Mouse (Mus musculus): ENCODE results near the gene Lsp1. TPM values are rescaled to one million over a fixed set of nuclear protein-coding genes. Genes with fewer than 3 reads are reported as not detected.

The Lsp1 gene
- polyA plus RNA-seq, 1 experiment from 2014 or later: 49.3 TPM

- Histone ChIP-seq H3K27ac (replicated peaks) (peak overlapping the region; percentile 31; the same call in 1 of the 2 replicates), H3K9ac (no peak overlapping the region)
Observed at GRCm38 (mm10) chr7:142505942-142506341, 45.3 kb downstream of the Lsp1 start.

GRCm38 (mm10) chr7:142506501-142506900 lies 45.9 kb downstream of the Lsp1 start:
- no peak for ATAC-seq (ENCODE audit: insufficient number of reproducible peaks, low FRiP score, low TSS enrichment, low read depth)
- H3K36me3 ChIP-seq: no peaks in the 10 kb centered on the region
- no peak overlapping the region for H3K9ac ChIP-seq
- H3K4me1 ChIP-seq: peaks cover 50% of the 10 kb centered on the region
- H3K4me2 ChIP-seq (replicated peaks): no peak overlapping the region
- WGBS: 46% methylated on average over 4 of the region's 4 CpGs
- peak overlapping the region; percentile 31; the same call in 1 of the 2 replicates for H3K27ac ChIP-seq (replicated peaks)
- H3K9me3 ChIP-seq (replicated peaks): no peaks in the 10 kb centered on the region
- no peak overlapping the region for H3K4me3 ChIP-seq (replicated peaks)
- no peaks in the 10 kb centered on the region for H3K27me3 ChIP-seq

More at GRCm38 (mm10) chr7:142505942-142506341, 45.3 kb downstream of the Lsp1 start:
- no peak overlapping the region for H3K4me3 ChIP-seq (replicated peaks)
- no peak for ATAC-seq (ENCODE audit: insufficient number of reproducible peaks, low FRiP score, low TSS enrichment, low read depth)
- H3K27me3 ChIP-seq: no peaks in the 10 kb centered on the region
- WGBS: 11% methylated on average over 2 of the region's 2 CpGs
- H3K36me3 ChIP-seq: no peaks in the 10 kb centered on the region
- H3K4me1 ChIP-seq: peaks cover 46% of the 10 kb centered on the region
- H3K9me3 ChIP-seq (replicated peaks): no peaks in the 10 kb centered on the region
- no peak overlapping the region for H3K4me2 ChIP-seq (replicated peaks)

- no peaks in the 10 kb centered on the region for H3K9me3 ChIP-seq (replicated peaks)
- WGBS: 92% methylated on average over 9 of the region's 9 CpGs
- no peaks in the 10 kb centered on the region for H3K36me3 ChIP-seq
- H3K4me1 ChIP-seq: peaks cover 50% of the 10 kb centered on the region
- no peak for ATAC-seq (ENCODE audit: insufficient number of reproducible peaks, low FRiP score, low TSS enrichment, low read depth)
- no peak overlapping the region for H3K4me3 ChIP-seq (replicated peaks)
- H3K27me3 ChIP-seq: no peaks in the 10 kb centered on the region
- H3K27ac ChIP-seq (replicated peaks): peak overlapping the region; percentile 98; the same call in 1 of the 2 replicates
- no peak overlapping the region for H3K9ac ChIP-seq
- no peak overlapping the region for H3K4me2 ChIP-seq (replicated peaks)
Observed at GRCm38 (mm10) chr7:142507453-142507852, 46.8 kb downstream of the Lsp1 start.

- no peak overlapping the region for H3K4me2 ChIP-seq (replicated peaks)
- no peak overlapping the region for H3K9ac ChIP-seq
- 20% methylated on average over 14 of the region's 14 CpGs for WGBS
- peak; percentile 17; the same call in 1 of the 2 replicates for ATAC-seq (ENCODE audit: insufficient number of reproducible peaks, low FRiP score, low TSS enrichment, low read depth)
- no peaks in the 10 kb centered on the region for H3K36me3 ChIP-seq
- peaks cover 52% of the 10 kb centered on the region for H3K4me1 ChIP-seq
- H3K27ac ChIP-seq (replicated peaks): peak overlapping the region; percentile 98
- H3K27me3 ChIP-seq: no peaks in the 10 kb centered on the region
- no peaks in the 10 kb centered on the region for H3K9me3 ChIP-seq (replicated peaks)
- no peak overlapping the region for H3K4me3 ChIP-seq (replicated peaks)
Observed at GRCm38 (mm10) chr7:142509518-142509917, 48.9 kb downstream of the Lsp1 start.

- H3K4me1 ChIP-seq: peaks cover 57% of the 10 kb centered on the region
Observed at GRCm38 (mm10) chr7:142510021-142510777, 49.6 kb downstream of the Lsp1 start.

GRCm38 (mm10) chr7:142514048-142514447 lies 53.4 kb downstream of the Lsp1 start:
- 82% methylated on average over 4 of the region's 4 CpGs for WGBS
- Histone ChIP-seq H3K4me3 (replicated peaks) (no peak overlapping the region), H3K4me1 (peaks cover 45% of the 10 kb centered on the region), H3K36me3 (no peaks in the 10 kb centered on the region), H3K27me3 (no peaks in the 10 kb centered on the region), H3K9ac (no peak overlapping the region), H3K9me3 (replicated peaks) (no peaks in the 10 kb centered on the region), H3K27ac (replicated peaks) (peak overlapping the region; percentile 94; the same call in 1 of the 2 replicates), H3K4me2 (replicated peaks) (no peak overlapping the region)
- ATAC-seq (ENCODE audit: insufficient number of reproducible peaks, low FRiP score, low TSS enrichment, low read depth): no peak

More at GRCm38 (mm10) chr7:142510021-142510777, 49.6 kb downstream of the Lsp1 start:
- Histone ChIP-seq H3K9me3 (replicated peaks) (no peaks in the 10 kb centered on the region), H3K9ac (no peak overlapping the region), H3K4me3 (replicated peaks) (no peak overlapping the region), H3K27ac (replicated peaks) (peak overlapping the region; percentile 98), H3K4me2 (replicated peaks) (no peak overlapping the region), H3K36me3 (no peaks in the 10 kb centered on the region), H3K27me3 (no peaks in the 10 kb centered on the region)
- ATAC-seq (ENCODE audit: insufficient number of reproducible peaks, low FRiP score, low TSS enrichment, low read depth): peak; percentile 67
- 10% methylated on average over 12 of the region's 12 CpGs for whole genome bisulfite sequencing

GRCm38 (mm10) chr7:142516221-142516978 lies 55.8 kb downstream of the Lsp1 start:
- H3K4me3 ChIP-seq (replicated peaks): no peak overlapping the region
- H3K27me3 ChIP-seq: no peaks in the 10 kb centered on the region
- no peaks in the 10 kb centered on the region for H3K36me3 ChIP-seq
- ATAC-seq (ENCODE audit: insufficient number of reproducible peaks, low FRiP score, low TSS enrichment, low read depth): peak; percentile 89
- no peaks in the 10 kb centered on the region for H3K9me3 ChIP-seq (replicated peaks)
- H3K27ac ChIP-seq (replicated peaks): peak overlapping the region; percentile 94
- H3K4me1 ChIP-seq: peaks cover 27% of the 10 kb centered on the region
- peak overlapping the region; percentile 28; the same call in 1 of the 2 replicates for H3K4me2 ChIP-seq (replicated peaks)
- 25% methylated on average over 21 of the region's 21 CpGs for WGBS
- H3K9ac ChIP-seq: no peak overlapping the region

- H3K27ac ChIP-seq (replicated peaks): peak overlapping the region; percentile 94
- H3K4me2 ChIP-seq (replicated peaks): no peak overlapping the region
- no peak overlapping the region for H3K4me3 ChIP-seq (replicated peaks)
- H3K27me3 ChIP-seq: no peaks in the 10 kb centered on the region
- 78% methylated on average over 3 of the region's 3 CpGs for WGBS
- ATAC-seq (ENCODE audit: insufficient number of reproducible peaks, low FRiP score, low TSS enrichment, low read depth): no peak
- no peaks in the 10 kb centered on the region for H3K36me3 ChIP-seq
- H3K9ac ChIP-seq: no peak overlapping the region
- H3K9me3 ChIP-seq (replicated peaks): no peaks in the 10 kb centered on the region
- H3K4me1 ChIP-seq: peaks cover 33% of the 10 kb centered on the region
Observed at GRCm38 (mm10) chr7:142517531-142517930, 56.9 kb downstream of the Lsp1 start.

GRCm38 (mm10) chr7:142520331-142520730 lies 59.7 kb downstream of the Lsp1 start:
- no peak overlapping the region for H3K9ac ChIP-seq
- no peak overlapping the region for H3K4me2 ChIP-seq (replicated peaks)
- H3K36me3 ChIP-seq: no peaks in the 10 kb centered on the region
- no peak overlapping the region for H3K4me3 ChIP-seq (replicated peaks)
- no peaks in the 10 kb centered on the region for H3K9me3 ChIP-seq (replicated peaks)
- no peak overlapping the region for H3K27ac ChIP-seq (replicated peaks)
- H3K27me3 ChIP-seq: no peaks in the 10 kb centered on the region
- H3K4me1 ChIP-seq: peaks cover 44% of the 10 kb centered on the region
- ATAC-seq (ENCODE audit: insufficient number of reproducible peaks, low FRiP score, low TSS enrichment, low read depth): no peak
- WGBS: 73% methylated on average over 4 of the region's 4 CpGs

GRCm38 (mm10) chr7:142522352-142522751 lies 61.7 kb downstream of the Lsp1 start:
- no peak overlapping the region for H3K4me3 ChIP-seq (replicated peaks)
- peaks cover 43% of the 10 kb centered on the region for H3K4me1 ChIP-seq
- H3K36me3 ChIP-seq: no peaks in the 10 kb centered on the region
- ATAC-seq (ENCODE audit: insufficient number of reproducible peaks, low FRiP score, low TSS enrichment, low read depth): no peak
- WGBS: 29% methylated on average over 4 of the region's 4 CpGs
- H3K9me3 ChIP-seq (replicated peaks): no peaks in the 10 kb centered on the region
- H3K9ac ChIP-seq: no peak overlapping the region
- peak overlapping the region; percentile 87 for H3K27ac ChIP-seq (replicated peaks)
- H3K4me2 ChIP-seq (replicated peaks): no peak overlapping the region
- H3K27me3 ChIP-seq: no peaks in the 10 kb centered on the region

GRCm38 (mm10) chr7:142523200-142523990 lies 62.8 kb downstream of the Lsp1 start:
- Histone ChIP-seq H3K27me3 (no peaks in the 10 kb centered on the region), H3K4me3 (replicated peaks) (no peak overlapping the region), H3K27ac (replicated peaks) (peak overlapping the region; percentile 87), H3K9ac (no peak overlapping the region), H3K4me1 (peaks cover 49% of the 10 kb centered on the region), H3K36me3 (no peaks in the 10 kb centered on the region), H3K4me2 (replicated peaks) (no peak overlapping the region), H3K9me3 (replicated peaks) (no peaks in the 10 kb centered on the region)
- ATAC-seq (ENCODE audit: insufficient number of reproducible peaks, low FRiP score, low TSS enrichment, low read depth): no peak
- WGBS: 31% methylated on average over 17 of the region's 17 CpGs
